Mouse (Mus musculus) cortical plate, adult 2 months (tissue): ENCODE data around the gene Asic2. TPM values are rescaled to one million over a fixed set of nuclear protein-coding genes. Genes with fewer than 3 reads are reported as not detected.
A peak's percentile ranks its signal among the peaks of the same experiment; 100 is the strongest.

Source experiments
- H3K27ac ChIP-seq: fragments of 200-500 bp; 2 replicates; pipeline ENCODE4 v1.5.1; 2012; ENCODE audit warnings: low read length, control low read depth, inconsistent platforms; ENCODE audit not compliant: insufficient read depth
- H3K4me1 ChIP-seq: fragments of 200-500 bp; 2 replicates; pipeline ENCODE4 v1.6.1; 2011; ENCODE audit warnings: low read length; ENCODE audit not compliant: control insufficient read depth, insufficient read depth
- H3K4me3 ChIP-seq: fragments of 200-500 bp; 2 replicates; pipeline ENCODE4 v1.5.1; 2011; ENCODE audit warnings: mild to moderate bottlenecking, low read length, control low read depth; ENCODE audit not compliant: insufficient read depth
- CTCF ChIP-seq: fragments of 200-500 bp; IDR thresholded peaks from 2 replicates; pipeline ENCODE4 v1.5.1; 2011; ENCODE audit warnings: mild to moderate bottlenecking, control low read depth, low read length; ENCODE audit not compliant: insufficient read depth; ENCODE audit errors: extremely low read depth
- POLR2A ChIP-seq: fragments of 200-500 bp; IDR thresholded peaks from 2 replicates; pipeline ENCODE4 v1.6.1; 2011; ENCODE audit warnings: mild to moderate bottlenecking, low read length, control low read depth; ENCODE audit not compliant: insufficient read depth; ENCODE audit errors: extremely low read depth
- polyA plus RNA-seq: library from polyadenylated mRNA; depleted of rRNA; stranded (reverse); fragments of >200 nt; gene quantifications from 2 replicates; pipeline ENCODE4 v1.2.3, GENCODE M21; 2012

The Asic2 gene
- polyA plus RNA-seq, 1 experiment: 51.8 TPM

DNA sequence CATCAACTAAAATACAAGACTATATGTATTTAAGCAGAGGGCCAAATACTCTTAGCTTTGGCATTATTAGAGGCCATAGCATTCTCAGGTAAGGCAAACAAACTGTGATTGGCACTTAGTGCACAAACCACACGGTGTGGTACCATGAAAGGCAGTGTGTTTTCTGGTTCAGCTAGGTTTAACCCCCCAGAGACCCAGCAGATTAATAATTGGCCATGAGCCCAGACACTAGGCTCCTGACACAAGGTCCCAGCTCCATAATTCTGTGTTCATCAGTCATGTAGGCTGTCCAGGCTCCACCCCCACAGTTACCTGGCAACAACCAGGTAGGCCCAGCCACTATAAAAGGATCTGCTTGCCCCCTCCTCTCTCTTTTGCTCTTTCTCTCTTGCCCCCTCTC is 469.3 kb downstream of the Asic2 start:
- no peaks in the 10 kb centered on the region; the same call in 1 of the 2 replicates for H3K4me1 ChIP-seq
- no peak overlapping the region for H3K27ac ChIP-seq
- H3K4me3 ChIP-seq: no peak overlapping the region
- no peak for TF ChIP-seq POLR2A
- no peak for TF ChIP-seq CTCF

DNA sequence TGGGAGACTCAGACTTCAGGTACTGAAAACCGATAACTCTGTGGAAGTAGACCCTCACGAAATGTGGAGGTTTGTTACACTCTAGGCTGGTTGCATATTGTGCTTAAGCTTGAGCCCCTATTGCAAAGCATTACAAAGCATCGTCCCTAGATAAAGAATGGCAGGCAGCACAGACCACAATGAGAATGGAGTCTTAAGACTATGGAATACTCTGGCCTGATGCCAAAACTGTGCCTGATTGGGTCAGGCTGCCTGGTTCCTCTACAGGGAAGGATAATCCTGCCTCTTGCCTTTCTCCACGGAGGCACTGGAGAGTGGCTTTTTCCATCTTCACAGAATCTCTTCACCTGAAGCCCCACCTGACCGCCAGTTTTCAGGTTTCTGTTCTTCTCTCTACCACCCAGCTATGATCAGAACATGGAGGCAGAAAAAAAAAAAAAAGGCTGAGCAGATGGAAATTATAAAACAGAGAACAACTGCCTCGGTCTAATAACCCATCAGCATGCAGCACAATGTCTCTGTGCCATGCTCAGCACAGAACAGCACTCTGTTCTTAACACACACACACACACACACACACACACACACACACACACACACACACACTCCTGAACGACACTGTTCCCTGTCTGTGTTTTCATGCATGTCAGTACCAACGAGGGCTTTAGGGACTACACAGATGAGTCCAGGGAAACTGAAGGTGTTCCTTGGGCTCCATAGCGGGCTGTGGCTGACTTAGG is 470.4 kb downstream of the Asic2 start:
- TF ChIP-seq POLR2A (no peak), CTCF (no peak)
- Histone ChIP-seq H3K4me1 (peaks cover 1% of the 10 kb centered on the region), H3K4me3 (no peak overlapping the region), H3K27ac (no peak overlapping the region)

GRCm38 (mm10) chr11:81496446-81496845 is 471.8 kb downstream of the Asic2 start:
- TF ChIP-seq CTCF: no peak
- TF ChIP-seq POLR2A: no peak
- Histone ChIP-seq H3K27ac (no peak overlapping the region), H3K4me3 (no peak overlapping the region), H3K4me1 (peaks cover 5% of the 10 kb centered on the region)

DNA sequence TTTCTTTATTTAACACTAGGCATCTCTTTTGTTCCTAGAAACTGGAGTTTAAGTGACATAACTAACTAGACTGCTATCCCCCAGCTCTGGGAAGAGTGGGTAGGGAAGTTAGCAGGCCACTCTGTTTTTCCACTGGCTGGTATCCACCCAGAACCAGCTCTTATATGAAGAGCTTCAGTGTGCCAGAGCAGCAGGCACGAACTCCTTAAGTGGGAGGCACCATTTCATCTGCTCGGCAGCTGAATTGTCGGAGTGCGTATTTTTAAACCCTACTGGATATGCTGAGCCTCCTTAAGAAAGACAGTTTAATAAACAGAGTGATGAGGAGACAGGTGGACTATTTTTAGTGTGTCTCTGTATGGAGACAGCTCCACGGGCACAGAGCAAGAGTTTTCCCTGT is 475.9 kb downstream of the Asic2 start:
- H3K4me3 ChIP-seq: no peak overlapping the region
- TF ChIP-seq CTCF (no peak), POLR2A (no peak)
- H3K27ac ChIP-seq: peak overlapping the region; percentile 65; the same call in 1 of the 2 replicates
- H3K4me1 ChIP-seq: peaks cover 6% of the 10 kb centered on the region

- TF ChIP-seq CTCF: no peak
- no peak for TF ChIP-seq POLR2A
- Histone ChIP-seq H3K27ac (no peak overlapping the region), H3K4me3 (no peak overlapping the region), H3K4me1 (peaks cover 11% of the 10 kb centered on the region)
These were observed 479.0 kb downstream of the Asic2 start for GRCm38 (mm10) chr11:81489144-81489735.

DNA sequence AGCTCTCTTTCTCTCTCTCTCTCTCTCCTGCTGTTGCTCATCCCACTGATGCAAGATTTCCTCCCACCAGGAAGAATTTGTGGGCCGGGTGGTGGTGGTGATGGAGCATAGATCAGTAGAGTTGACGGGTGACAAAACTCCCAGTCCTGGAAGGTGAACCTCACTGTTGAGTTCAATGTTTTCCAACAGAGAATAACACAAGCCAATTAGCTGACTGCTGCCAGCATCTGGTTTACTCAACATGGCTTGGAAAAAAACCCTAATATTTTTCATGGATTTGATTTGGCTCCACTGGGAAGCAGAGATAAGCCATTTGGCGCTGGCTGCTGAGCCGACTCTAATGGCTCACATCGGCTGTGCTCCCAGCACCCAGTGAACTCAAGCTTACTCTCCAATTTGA is 479.6 kb downstream of the Asic2 start:
- TF ChIP-seq CTCF (no peak), POLR2A (no peak)
- Histone ChIP-seq H3K4me1 (peaks cover 11% of the 10 kb centered on the region), H3K4me3 (no peak overlapping the region), H3K27ac (no peak overlapping the region)

GRCm38 (mm10) chr11:81486265-81486940 is 481.9 kb downstream of the Asic2 start:
- Histone ChIP-seq H3K27ac (no peak overlapping the region), H3K4me1 (peaks cover 6% of the 10 kb centered on the region; the same call in 1 of the 2 replicates), H3K4me3 (no peak overlapping the region)
- TF ChIP-seq POLR2A: no peak
- TF ChIP-seq CTCF: no peak

DNA sequence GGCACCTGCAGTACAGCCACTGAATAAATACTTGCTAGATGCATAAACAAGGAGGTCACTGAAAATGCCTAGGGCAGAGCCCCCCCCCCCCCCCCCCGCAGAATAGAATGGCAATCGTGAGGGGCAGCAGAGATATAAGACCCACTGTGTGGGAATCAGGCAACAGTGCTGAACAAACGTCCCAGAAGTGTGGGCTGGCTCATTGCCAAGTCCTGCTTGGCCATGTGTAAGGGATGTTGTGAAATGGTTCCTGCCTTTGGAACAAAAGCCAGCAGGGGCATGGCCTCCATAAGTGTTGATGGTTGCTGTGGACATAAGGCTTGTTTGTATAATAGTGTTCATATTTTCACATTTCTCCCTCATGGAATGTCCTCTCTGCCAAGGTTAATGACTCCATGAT is 487.1 kb downstream of the Asic2 start:
- H3K27ac ChIP-seq: no peak overlapping the region
- peaks cover 3% of the 10 kb centered on the region; the same call in 1 of the 2 replicates for H3K4me1 ChIP-seq
- no peak overlapping the region for H3K4me3 ChIP-seq
- TF ChIP-seq CTCF: no peak
- TF ChIP-seq POLR2A: no peak

DNA sequence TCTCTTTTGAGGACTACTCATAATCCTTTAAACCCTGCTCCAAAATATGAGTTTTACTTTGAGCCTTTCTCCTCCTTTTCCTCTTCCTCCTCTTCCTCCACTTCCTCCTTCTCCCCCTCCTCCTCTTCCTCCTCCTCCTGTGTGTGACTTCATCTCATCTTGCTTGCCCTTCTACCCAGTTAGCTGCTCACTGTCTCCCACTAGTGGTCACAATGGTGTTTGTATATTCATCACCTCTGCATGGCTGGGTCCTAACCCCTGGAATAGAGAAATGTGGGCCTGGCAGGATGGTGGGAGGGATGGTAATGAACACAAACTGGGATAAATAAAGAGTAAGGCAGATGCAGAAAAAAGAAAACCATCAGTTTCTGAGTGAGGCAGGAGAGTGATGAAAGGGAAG is 492.0 kb downstream of the Asic2 start:
- Histone ChIP-seq H3K4me1 (peaks cover 2% of the 10 kb centered on the region; the same call in 1 of the 2 replicates), H3K4me3 (no peak overlapping the region)
- TF ChIP-seq POLR2A (no peak), CTCF (peak; percentile 32; the same call in 1 of the 2 replicates)

DNA sequence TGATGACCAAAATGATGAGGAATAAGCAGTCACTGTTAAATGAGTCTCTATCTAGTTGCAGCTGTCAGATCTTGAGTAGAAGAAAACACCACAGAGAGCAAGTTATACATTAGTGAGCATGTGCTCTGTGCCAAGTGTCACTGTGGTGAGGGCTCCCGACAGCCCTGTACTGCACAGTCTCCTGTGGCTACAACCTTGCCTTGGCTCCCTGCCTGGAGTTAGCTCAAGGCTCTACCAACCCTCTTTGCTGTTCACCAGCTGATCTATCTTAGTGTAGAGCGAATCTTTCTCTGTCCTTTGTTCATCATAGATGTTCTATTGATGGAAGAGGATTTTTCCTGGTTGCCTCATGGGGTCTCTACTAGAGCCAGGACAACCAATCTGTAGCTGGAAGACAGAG is 494.1 kb downstream of the Asic2 start:
- TF ChIP-seq CTCF (no peak), POLR2A (no peak)
- H3K4me3 ChIP-seq: no peak overlapping the region
- H3K4me1 ChIP-seq: peaks cover 2% of the 10 kb centered on the region; the same call in 1 of the 2 replicates
- no peak overlapping the region for H3K27ac ChIP-seq

More for the DNA sequence above, 492.0 kb downstream of the Asic2 start:
- H3K27ac ChIP-seq: no peak overlapping the region
